Mouse (Mus musculus) olfactory bulb, adult 2 months (tissue): ENCODE data around the gene Cpne8. TPM values are rescaled to one million over a fixed set of nuclear protein-coding genes. Genes with fewer than 3 reads are reported as not detected.

Experiments used
- H3K27ac ChIP-seq: fragments of 200-500 bp; 2 replicates; pipeline ENCODE4 v1.5.1; 2012; ENCODE audit warnings: low read depth, low read length; ENCODE audit not compliant: insufficient read depth
- H3K4me1 ChIP-seq: fragments of 200-500 bp; 2 replicates; pipeline ENCODE4 v1.6.1; 2012; ENCODE audit warnings: low read length; ENCODE audit not compliant: control insufficient read depth, insufficient read depth
- H3K4me3 ChIP-seq: fragments of 200-500 bp; 2 replicates; pipeline ENCODE4 v1.5.1; 2012; ENCODE audit warnings: mild to moderate bottlenecking, low read depth, low read length, moderate library complexity; ENCODE audit not compliant: insufficient read depth
- CTCF ChIP-seq: fragments of 200-500 bp; IDR thresholded peaks from 2 replicates; pipeline ENCODE4 v1.5.1; 2012; ENCODE audit warnings: low read depth, mild to moderate bottlenecking, low read length, moderate library complexity; ENCODE audit not compliant: insufficient read depth
- POLR2A ChIP-seq: fragments of 200-500 bp; IDR thresholded peaks from 2 replicates; pipeline ENCODE4 v1.6.1; 2012; ENCODE audit warnings: mild to moderate bottlenecking, low read depth, low read length, moderate library complexity; ENCODE audit not compliant: insufficient read depth
- WGBS: fragments of 180-500 bp; shearing (Covaris S2); methylation state at CpG from one replicate; pipeline ENCODE4 v1.1.7; 2018; 5-methylcytosine and 5-hydroxymethylcytosine counted together
- polyA plus RNA-seq: library from polyadenylated mRNA; stranded (reverse); fragments of >200 nt; gene quantifications from 2 replicates; pipeline ENCODE4 v1.2.4, GENCODE M21; 2012; ENCODE audit warnings: low replicate concordance; ENCODE audit not compliant: missing spikeins, insufficient read depth, insufficient read length

The Cpne8 gene
- polyA plus RNA-seq, 1 experiment = not detected

DNA sequence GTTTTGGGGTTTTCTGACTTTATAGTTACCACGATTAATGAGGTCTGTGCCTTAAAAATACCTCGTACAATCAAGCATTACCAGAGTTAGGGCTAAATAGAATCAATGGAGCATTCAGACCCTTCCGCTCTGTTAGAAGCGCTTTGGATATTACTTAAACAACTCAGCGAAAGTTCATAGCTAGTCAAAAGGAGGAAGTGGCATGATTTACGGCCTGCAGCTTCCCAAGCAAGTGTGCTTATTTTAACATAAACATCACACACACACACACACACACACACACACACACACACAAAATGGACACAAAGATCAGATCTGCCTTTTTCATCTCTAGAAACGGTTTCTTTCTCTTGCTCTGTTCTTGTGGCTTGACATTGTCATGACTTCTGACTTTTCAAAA is 9.7 kb downstream of the Cpne8 start:
- no peak for TF ChIP-seq CTCF
- no peak for TF ChIP-seq POLR2A
- Histone ChIP-seq H3K4me1 (peaks cover 11% of the 10 kb centered on the region), H3K4me3 (no peak overlapping the region), H3K27ac (no peak overlapping the region)
- WGBS = 68% methylated on average over 7 of the region's 7 CpGs

DNA sequence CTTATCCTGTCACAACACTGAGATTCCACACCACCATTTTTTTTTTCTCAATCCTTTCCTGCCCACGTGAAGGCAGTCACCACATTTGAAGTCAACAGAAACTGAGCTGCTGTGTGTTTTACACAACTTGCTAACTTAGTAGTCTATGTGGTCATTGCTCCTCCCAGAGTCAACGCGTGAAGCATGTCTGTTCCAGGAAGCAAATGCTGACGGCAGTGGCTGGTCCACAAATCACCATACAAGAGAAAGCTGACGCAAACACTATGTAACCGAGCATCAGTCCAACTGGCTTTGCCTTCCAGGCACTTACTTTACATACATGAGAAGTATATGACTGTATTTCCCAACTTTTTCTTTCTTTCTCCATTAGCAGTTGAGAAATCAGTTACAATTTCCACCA is 12.3 kb downstream of the Cpne8 start:
- Histone ChIP-seq H3K4me1 (peaks cover 14% of the 10 kb centered on the region), H3K27ac (no peak overlapping the region), H3K4me3 (no peak overlapping the region)
- TF ChIP-seq CTCF = no peak
- TF ChIP-seq POLR2A = no peak
- WGBS = 88% methylated on average over 6 of the region's 6 CpGs

DNA sequence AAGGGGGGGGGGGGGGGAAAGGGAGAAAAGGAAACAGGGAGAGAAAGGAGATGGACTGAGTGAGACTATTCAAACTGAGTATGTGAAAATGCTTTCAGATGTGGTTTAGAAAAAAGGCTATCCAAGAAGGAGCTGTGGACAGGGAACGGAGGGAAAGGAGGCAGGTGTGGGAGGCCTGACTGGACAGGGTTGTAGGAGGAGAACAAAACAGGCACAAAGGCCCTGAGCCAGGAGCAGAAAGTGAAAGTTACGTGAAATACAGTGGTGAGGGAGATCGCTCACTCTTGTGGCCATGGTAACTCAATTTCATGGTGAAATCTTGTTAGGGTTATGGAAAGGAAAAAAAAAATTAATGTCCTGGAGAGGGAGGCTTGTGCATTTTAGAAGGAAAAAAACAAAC is 14.6 kb downstream of the Cpne8 start:
- Histone ChIP-seq H3K4me1 (peaks cover 14% of the 10 kb centered on the region), H3K27ac (peak overlapping the region; percentile 73; the same call in 1 of the 2 replicates), H3K4me3 (no peak overlapping the region)
- TF ChIP-seq POLR2A = no peak
- no peak for TF ChIP-seq CTCF
- WGBS = 51% methylated on average over 3 of the region's 3 CpGs

DNA sequence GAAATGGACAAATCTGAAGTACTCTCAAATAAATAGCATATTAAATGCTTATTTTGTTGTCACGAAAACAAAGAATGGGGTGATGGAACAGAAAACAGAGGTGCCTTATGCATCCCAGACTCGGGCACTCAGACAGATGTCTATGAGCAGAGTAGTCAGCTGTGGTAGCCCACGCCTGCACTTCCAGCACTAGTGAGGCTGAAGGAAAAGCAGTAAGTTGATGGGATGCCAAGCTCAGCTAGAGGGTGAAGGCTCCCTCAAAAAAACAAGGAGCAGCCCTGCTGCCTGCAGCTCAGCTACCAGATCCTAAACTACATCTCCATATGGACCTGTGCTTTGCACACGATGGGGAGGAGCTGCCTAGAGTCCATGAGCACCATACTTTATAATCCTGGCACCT is 15.6 kb downstream of the Cpne8 start:
- 47% methylated on average over 4 of the region's 4 CpGs for WGBS
- TF ChIP-seq CTCF (no peak), POLR2A (no peak)

DNA sequence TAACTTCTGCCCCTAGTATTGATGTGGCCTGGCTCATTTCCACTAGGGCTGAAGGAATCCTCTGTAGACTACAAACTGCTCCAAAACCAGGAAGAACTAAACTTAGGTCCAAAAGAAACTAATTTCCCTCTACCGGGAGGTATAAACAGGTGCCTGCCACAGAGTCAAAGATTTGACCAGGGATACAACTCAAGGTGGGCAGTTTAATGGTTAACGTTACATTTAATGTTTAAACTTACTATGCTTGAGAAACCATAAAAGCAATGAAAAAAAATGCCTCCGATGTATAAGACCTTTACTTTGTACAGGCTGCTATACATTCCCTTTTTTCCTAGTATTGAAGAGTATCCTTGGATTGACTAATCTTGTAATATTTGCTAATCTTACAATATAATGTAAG is 18.5 kb downstream of the Cpne8 start:
- TF ChIP-seq POLR2A = no peak
- TF ChIP-seq CTCF = no peak
- WGBS = 93% methylated on average over 3 of the region's 3 CpGs
- Histone ChIP-seq H3K4me3 (no peak overlapping the region), H3K4me1 (peaks cover 12% of the 10 kb centered on the region), H3K27ac (no peak overlapping the region)

More for the DNA sequence above, 15.6 kb downstream of the Cpne8 start:
- Histone ChIP-seq H3K27ac (peak overlapping the region; percentile 73), H3K4me1 (peaks cover 14% of the 10 kb centered on the region), H3K4me3 (no peak overlapping the region)

DNA sequence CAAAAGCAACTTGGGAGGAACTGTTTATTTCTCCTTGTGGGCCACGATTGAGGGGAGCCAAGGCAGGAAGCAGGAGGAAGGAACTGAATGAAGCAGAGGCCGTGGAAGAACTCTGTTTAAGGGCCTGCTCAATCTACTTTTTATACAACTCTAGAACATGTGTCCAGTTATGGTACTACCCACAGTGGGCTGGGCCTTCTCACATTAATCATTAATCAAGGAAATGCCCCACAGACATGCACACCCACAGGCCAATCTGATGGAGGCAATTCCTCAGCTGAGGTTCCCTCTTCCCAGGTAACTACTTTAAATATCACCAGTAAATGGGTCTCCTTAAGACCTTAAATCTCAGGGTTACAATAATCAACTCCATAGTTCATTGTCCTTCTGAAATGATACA is 21.2 kb downstream of the Cpne8 start:
- no peak for TF ChIP-seq POLR2A
- TF ChIP-seq CTCF = no peak
- 77% methylated on average over 2 of the region's 2 CpGs for WGBS

DNA sequence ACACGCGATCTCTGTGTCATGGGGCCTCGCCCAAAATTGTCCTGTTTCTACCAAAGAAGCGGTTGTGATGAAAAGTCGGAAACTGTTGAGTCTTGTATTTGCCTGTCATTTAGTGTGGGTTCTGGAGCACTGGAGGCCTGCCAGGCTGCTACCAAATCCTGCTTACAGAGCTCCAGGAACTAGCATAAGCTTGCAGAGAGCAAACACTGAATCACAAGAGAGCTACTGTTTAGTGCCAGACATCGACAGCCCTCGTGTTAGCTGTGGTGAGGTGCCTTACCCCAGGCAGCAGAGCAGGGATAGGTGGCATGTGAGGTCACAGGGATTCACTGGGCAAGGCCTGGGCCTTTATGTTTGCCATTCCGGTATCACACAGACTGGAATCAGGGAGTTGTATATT is 22.7 kb downstream of the Cpne8 start:
- Histone ChIP-seq H3K4me3 (no peak overlapping the region), H3K27ac (no peak overlapping the region), H3K4me1 (peaks cover 2% of the 10 kb centered on the region; the same call in 1 of the 2 replicates)
- no peak for TF ChIP-seq POLR2A
- WGBS = 59% methylated on average over 8 of the region's 8 CpGs

More for the DNA sequence above, 21.2 kb downstream of the Cpne8 start:
- Histone ChIP-seq H3K4me1 (peaks cover 2% of the 10 kb centered on the region; the same call in 1 of the 2 replicates), H3K4me3 (no peak overlapping the region), H3K27ac (no peak overlapping the region)

DNA sequence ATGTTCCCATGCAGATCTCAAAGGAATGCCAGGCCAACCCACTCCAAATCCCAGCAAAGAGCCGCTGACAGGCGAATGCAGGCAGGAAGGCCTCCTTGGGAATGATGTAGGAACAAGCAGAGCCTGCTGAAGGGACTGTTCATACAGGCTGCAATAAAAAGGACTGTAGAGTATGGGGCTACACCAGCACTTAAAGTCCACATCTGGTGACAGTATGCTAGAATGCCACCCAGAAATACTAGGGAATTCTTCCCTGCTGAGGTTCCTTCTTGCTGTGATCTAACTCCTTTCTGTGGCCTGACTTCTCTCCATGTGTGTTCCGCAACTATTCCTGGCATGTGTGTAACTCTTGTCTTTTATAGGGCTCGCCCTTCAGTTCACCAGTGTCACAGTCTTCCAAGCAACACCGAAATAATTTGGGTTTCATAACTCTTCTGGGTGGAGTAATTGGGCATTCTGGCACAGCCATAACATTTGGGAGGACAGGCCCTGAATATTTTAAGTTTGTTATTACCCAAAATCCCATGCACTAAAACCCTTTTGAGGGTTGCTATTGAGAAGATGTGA is 32.1 kb downstream of the Cpne8 start:
- TF ChIP-seq POLR2A (no peak), CTCF (no peak)
- WGBS = 89% methylated on average over 5 of the region's 5 CpGs

DNA sequence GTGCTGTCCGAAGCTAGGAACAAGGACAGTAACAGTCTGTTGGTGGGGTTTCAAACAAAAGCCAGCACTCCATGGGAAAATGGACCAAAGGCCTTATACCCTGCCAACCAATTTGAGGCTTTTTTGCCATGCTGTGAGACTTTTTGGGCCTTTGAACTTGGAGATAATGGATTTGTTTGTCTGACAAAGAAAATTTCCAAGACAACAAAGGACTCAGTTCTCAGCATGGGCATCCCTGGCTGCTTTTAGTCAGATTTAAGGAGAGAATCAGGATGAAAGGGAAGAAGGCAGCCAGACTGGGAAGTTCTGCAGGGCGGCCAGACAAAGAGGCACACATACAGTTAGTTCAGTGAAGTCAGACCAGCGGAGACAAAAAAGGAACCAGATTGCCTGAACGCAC is 32.9 kb downstream of the Cpne8 start:
- WGBS = 64% methylated on average over 4 of the region's 4 CpGs
- TF ChIP-seq POLR2A (no peak), CTCF (no peak)
- H3K27ac ChIP-seq = no peak overlapping the region
- H3K4me3 ChIP-seq = no peak overlapping the region
- no peaks in the 10 kb centered on the region for H3K4me1 ChIP-seq

More for the DNA sequence above, 32.1 kb downstream of the Cpne8 start:
- Histone ChIP-seq H3K4me1 (no peaks in the 10 kb centered on the region), H3K4me3 (no peak overlapping the region), H3K27ac (no peak overlapping the region)

DNA sequence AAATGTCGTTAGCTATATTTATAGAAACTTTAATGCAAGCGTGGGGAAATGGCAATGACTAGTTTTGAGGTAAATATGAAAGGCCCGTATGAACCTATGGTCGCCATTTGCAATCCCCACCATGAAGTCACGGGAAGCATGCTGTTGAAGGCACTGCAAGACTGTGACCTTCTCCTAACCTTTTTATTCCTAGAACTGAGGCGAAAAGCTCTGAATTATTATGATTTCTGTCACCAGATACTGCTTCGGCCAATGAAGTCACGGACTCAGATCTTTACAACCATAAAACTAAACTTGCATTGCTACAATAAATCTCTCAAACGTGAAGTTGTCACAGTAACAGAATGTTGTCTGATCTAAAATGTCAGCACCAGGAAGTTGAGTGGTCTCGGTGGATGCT is 33.4 kb downstream of the Cpne8 start:
- 92% methylated on average over 10 of the region's 10 CpGs for WGBS
- Histone ChIP-seq H3K4me3 (no peak overlapping the region), H3K4me1 (no peaks in the 10 kb centered on the region), H3K27ac (no peak overlapping the region)
- TF ChIP-seq CTCF = no peak
- no peak for TF ChIP-seq POLR2A
